Mouse (Mus musculus) midbrain, embryonic 16.5 days (tissue): ENCODE results near the gene 2310034G01Rik. TPM values are rescaled to one million over a fixed set of nuclear protein-coding genes. Genes with fewer than 3 reads are reported as not detected.

Experiments
- ATAC-seq: fragments of 200-750 bp; cut with Nextera tagmentation; 2 replicates; pipeline ENCODE4 v1.8.0; 2017; ENCODE audit warnings: moderate TSS enrichment
- H3K27ac ChIP-seq: fragments of 300-500 bp; sonication (generic); 2 replicates; pipeline ENCODE4 v1.5.1; 2014; ENCODE audit warnings: mild to moderate bottlenecking, low read length, mixed read lengths
- H3K27me3 ChIP-seq: fragments of 300-500 bp; sonication (generic); 2 replicates; pipeline ENCODE4 v1.6.1; 2014; ENCODE audit warnings: low read depth, low read length, mixed read lengths; ENCODE audit not compliant: control insufficient read depth, insufficient read depth
- H3K36me3 ChIP-seq: fragments of 300-500 bp; sonication (generic); 2 replicates; pipeline ENCODE4 v1.6.1; 2014; ENCODE audit warnings: mild to moderate bottlenecking, low read length, moderate library complexity, mixed read lengths; ENCODE audit not compliant: control insufficient read depth, insufficient read depth
- H3K4me1 ChIP-seq: fragments of 300-500 bp; sonication (generic); 2 replicates; pipeline ENCODE4 v1.6.1; 2014; ENCODE audit warnings: mild to moderate bottlenecking, low read length, mixed read lengths; ENCODE audit not compliant: control insufficient read depth, insufficient read depth
- H3K4me2 ChIP-seq: fragments of 300-500 bp; sonication (generic); 2 replicates; pipeline ENCODE4 v1.6.1; 2014; ENCODE audit warnings: mild to moderate bottlenecking, low read length, mixed read lengths
- H3K4me3 ChIP-seq: fragments of 300-500 bp; sonication (generic); 2 replicates; pipeline ENCODE4 v1.5.1; 2014; ENCODE audit warnings: low read depth, mild to moderate bottlenecking, low read length, moderate library complexity, mixed read lengths
- H3K9ac ChIP-seq: fragments of 300-500 bp; sonication (generic); 2 replicates; pipeline ENCODE4 v1.6.1; 2014; ENCODE audit warnings: low read depth, low read length, mixed read lengths
- H3K9me3 ChIP-seq: fragments of 300-500 bp; sonication (generic); replicated peaks from 2 replicates; pipeline ENCODE4 v1.6.1; 2014; ENCODE audit warnings: mild to moderate bottlenecking, low read length, mixed read lengths; ENCODE audit not compliant: control insufficient read depth, poor library complexity, severe bottlenecking
- WGBS: fragments of 180-500 bp; shearing (Covaris S2); extraction: QIAGEN DNeasy Blood & Tissue Kit; methylation state at CpG from one replicate; pipeline ENCODE4 v1.1.7; 2014; 5-methylcytosine and 5-hydroxymethylcytosine counted together
- polyA plus RNA-seq: library from polyadenylated mRNA; unstranded; fragments of >200 nt; fragmentation: Nextera tagmentation; extraction: Ambion mirVana; gene quantifications from 2 replicates; pipeline ENCODE4 v1.2.1, GENCODE M21; 2015

2310034G01Rik gene
- 1.4 and 2.7 TPM in 2 replicates for polyA plus RNA-seq

GRCm38 (mm10) chr19:46350168-46350932 lies at the start of gene 2310034G01Rik:
2310034G01Rik (minus strand) TSS chr19:46350302.
- Histone ChIP-seq H3K4me2 (peak within 1 kb of the TSS; percentile 88), H3K9me3 (no peaks in the 10 kb centered on the region), H3K27me3 (peaks cover 3% of the 10 kb centered on the region; the same call in 1 of the 2 replicates), H3K4me3 (peak within 1 kb of the TSS; percentile 80), H3K36me3 (no peaks in the 10 kb centered on the region), H3K4me1 (peaks cover 18% of the 10 kb centered on the region), H3K9ac (peak within 1 kb of the TSS; percentile 94), H3K27ac (peak within 1 kb of the TSS; percentile 89)
- WGBS: 71% methylated on average over 10 of the region's 10 CpGs
- no peak for ATAC-seq

GRCm38 (mm10) chr19:46399886-46400285 lies 49.8 kb upstream of the 2310034G01Rik start:
- H3K4me2 ChIP-seq: no peak overlapping the region
- 0 out of 2 replicates have a peak, but pooled peaks cover 5% of the 10 kb centered on the region for H3K36me3 ChIP-seq
- no peaks in the 10 kb centered on the region for H3K9me3 ChIP-seq
- H3K4me3 ChIP-seq: no peak overlapping the region
- H3K9ac ChIP-seq: no peak overlapping the region
- H3K4me1 ChIP-seq: peaks cover 32% of the 10 kb centered on the region
- H3K27me3 ChIP-seq: no peaks in the 10 kb centered on the region
- no peak overlapping the region for H3K27ac ChIP-seq
- no peak for ATAC-seq
- 83% methylated on average over 7 of the region's 7 CpGs for WGBS

DNA sequence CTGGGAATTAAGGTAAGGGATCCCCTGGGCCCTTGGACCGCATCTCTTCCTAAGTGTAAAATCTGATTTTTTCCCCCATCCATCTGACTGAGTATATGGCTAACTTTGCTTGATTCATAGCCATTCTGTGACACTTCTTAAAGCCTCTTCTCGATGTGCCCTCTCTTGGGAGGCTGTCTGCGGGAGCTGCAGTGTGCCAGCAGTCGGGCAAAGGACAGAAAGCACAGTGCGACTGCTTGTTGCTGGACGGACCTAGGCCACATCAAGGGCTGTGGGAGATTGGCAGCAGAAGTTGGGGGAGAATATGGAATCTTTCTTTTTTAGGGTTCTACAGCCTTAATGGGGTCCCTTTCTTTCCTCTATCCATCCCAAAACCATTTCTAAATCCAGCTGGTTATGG lies 49.3 kb upstream of the 2310034G01Rik start:
- 0 out of 2 replicates have a peak, but pooled peaks cover 5% of the 10 kb centered on the region for H3K36me3 ChIP-seq
- no peak overlapping the region for H3K4me2 ChIP-seq
- no peaks in the 10 kb centered on the region for H3K27me3 ChIP-seq
- no peak for ATAC-seq
- WGBS: 84% methylated on average over 6 of the region's 6 CpGs
- H3K9ac ChIP-seq: no peak overlapping the region; the same call in 1 of the 2 replicates
- no peak overlapping the region for H3K27ac ChIP-seq
- H3K4me1 ChIP-seq: peaks cover 34% of the 10 kb centered on the region
- H3K9me3 ChIP-seq: no peaks in the 10 kb centered on the region
- no peak overlapping the region for H3K4me3 ChIP-seq

DNA sequence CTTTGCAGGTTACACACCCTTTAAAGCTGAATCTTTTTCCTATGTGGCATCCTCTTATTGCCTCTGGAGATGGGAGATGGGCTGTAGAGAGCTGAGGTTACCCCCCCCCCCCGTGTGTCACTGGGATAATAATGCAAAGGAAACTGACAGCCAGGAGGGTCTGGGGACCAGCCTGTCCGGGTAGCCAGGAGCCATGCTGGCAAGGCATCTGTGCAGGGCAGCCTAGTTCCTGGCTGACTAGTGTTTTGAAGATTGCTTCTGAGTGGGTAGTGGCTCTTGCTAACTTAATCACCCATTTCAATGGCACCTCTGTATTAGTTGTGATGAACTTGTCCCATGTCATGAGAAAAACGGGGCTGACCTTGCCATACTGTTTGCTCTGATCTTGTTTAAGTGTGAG lies 48.3 kb upstream of the 2310034G01Rik start:
- Histone ChIP-seq H3K9ac (peak overlapping the region; percentile 79), H3K27me3 (no peaks in the 10 kb centered on the region), H3K4me3 (peak overlapping the region; percentile 95), H3K4me2 (peak overlapping the region; percentile 94), H3K9me3 (no peaks in the 10 kb centered on the region), H3K27ac (no peak overlapping the region), H3K36me3 (0 out of 2 replicates have a peak, but pooled peaks cover 3% of the 10 kb centered on the region), H3K4me1 (peaks cover 44% of the 10 kb centered on the region)
- ATAC-seq: no peak
- 32% methylated on average over 3 of the region's 3 CpGs for WGBS

DNA sequence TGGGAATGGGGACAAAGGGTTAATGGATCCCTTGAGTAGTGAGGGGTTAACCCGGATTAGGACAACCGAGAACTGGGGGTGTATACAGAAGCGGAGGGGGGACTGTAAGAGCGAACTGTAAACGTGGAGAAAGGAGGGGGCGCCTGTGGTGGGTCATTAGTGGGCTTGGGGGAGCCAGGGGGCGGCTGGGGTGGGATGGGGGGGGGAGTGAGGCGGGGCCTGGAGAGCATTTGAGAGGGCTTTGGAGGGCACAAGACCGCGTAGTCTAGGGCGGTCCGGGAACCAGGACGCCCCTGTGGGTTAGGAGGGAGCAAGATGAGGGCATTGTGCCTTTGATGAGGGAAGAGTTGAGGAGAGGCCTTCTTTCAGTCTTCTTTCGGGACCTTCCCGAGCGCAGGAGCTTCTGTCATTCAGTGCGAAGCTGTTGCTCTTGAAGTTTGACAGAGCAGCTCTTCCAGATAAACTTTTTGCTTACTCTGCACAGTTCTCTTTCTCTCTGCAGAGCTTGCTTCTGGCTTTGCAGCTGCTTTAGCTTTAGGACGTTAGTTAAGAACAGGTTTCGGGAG lies 47.4 kb upstream of the 2310034G01Rik start:
- Histone ChIP-seq H3K9me3 (no peaks in the 10 kb centered on the region), H3K9ac (peak overlapping the region; percentile 79), H3K36me3 (no peaks in the 10 kb centered on the region), H3K4me2 (peak overlapping the region; percentile 94), H3K4me1 (peaks cover 47% of the 10 kb centered on the region), H3K27ac (no peak overlapping the region), H3K27me3 (no peaks in the 10 kb centered on the region), H3K4me3 (peak overlapping the region; percentile 95)
- ATAC-seq: no peak
- 0% methylated on average over 18 of the region's 19 CpGs for WGBS

DNA sequence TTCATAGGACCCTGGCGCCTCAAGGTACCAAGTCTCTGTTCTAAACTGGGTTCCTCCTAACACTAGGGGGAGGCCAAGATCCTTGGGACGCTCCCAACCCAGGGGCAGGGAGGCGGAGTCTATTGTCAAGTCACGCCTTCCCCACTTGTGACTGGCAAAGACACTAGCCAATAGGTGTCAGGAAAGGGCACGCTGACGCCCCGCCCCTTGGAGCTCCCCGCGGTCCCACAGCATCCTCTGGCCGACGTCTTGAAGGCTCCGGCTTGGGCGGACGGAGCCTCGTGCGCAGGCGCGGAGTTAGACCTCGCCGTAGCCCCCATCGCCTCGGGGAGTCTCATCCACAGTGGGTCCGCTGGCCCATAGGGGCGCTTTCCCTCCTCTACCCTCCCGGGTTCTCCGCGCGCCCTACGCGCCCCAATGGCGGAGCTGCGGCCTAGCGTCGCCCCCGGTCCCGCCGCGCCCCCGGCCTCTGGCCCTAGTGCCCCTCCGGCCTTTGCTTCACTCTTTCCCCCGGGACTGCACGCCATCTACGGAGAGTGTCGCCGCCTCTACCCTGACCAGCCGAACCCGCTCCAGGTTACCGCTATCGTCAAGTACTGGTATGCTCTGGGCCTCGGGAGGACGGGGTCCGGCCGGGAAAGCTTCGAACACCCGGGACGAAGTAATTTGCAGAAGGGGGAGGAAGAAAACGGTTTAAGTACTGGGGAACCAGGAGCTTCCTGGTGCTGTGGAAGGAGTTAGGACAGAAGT lies 46.8 kb upstream of the 2310034G01Rik start, which contains the start of gene Sufu:
Gene Sufu (plus strand): TSS at position 211 of the 750 bp plus-strand sequence.
- Histone ChIP-seq H3K4me2 (peak within 1 kb of the TSS; percentile 94), H3K4me3 (peak within 1 kb of the TSS; percentile 95), H3K9me3 (no peaks in the 10 kb centered on the region), H3K4me1 (peaks cover 47% of the 10 kb centered on the region), H3K27me3 (no peaks in the 10 kb centered on the region), H3K27ac (peak within 1 kb of the TSS; percentile 92), H3K9ac (peak within 1 kb of the TSS; percentile 94), H3K36me3 (no peaks in the 10 kb centered on the region)
- peak; percentile 89 for ATAC-seq
- under 1% methylated on average over 53 of the region's 57 CpGs for WGBS

GRCm38 (mm10) chr19:46396109-46396508 lies 46.0 kb upstream of the 2310034G01Rik start:
- Histone ChIP-seq H3K4me2 (peak overlapping the region; percentile 64), H3K9ac (no peak overlapping the region), H3K36me3 (no peaks in the 10 kb centered on the region), H3K27me3 (no peaks in the 10 kb centered on the region), H3K27ac (peak overlapping the region; percentile 92; the same call in 1 of the 2 replicates), H3K4me3 (peak overlapping the region; percentile 87), H3K4me1 (peaks cover 47% of the 10 kb centered on the region), H3K9me3 (no peaks in the 10 kb centered on the region)
- 12% methylated on average over 8 of the region's 8 CpGs for WGBS
- ATAC-seq: no peak

DNA sequence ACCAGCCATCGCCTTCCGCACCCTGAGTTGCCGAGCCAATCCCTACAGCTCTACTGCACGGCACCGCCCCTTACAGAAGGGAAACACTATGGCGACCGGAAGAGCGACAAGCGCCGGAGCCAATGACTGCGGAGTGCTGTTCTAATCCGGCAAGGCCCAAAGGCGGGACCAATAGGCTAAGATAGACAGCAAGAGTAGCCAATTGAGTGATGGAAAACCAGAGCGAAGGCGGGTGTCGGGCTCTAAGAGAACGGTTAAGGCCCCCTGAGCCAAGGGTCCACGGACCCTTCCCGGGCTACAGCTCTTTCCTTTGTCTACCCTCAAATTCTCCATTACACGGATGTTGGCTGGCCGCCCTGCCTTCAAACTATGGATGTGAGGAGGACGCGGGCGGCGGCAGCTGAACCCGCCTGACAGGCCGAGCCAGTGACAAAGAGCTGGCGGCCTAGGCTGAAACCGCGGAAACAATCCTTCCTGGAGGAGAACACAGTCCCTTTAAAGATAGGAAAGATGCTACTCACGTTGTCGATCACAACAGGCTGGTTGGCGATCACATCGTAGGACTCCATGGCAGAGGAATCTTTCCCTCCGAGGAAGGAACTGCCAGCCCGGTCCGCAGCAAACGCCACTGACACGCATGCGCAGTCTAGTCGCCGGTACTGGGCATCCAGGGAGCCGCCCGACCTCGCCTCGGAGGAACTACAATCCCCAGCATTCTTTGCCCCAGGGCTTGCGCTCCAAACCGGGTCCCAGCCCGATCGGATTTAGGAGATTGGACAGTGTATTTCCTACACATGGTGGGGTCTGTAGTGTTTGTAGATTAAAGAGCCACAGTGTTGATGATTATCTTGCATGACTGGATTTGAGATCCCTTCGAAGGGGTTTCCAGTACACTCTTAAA lies 45.3 kb upstream of the 2310034G01Rik start, which contains the start of gene Actr1a:
Gene Actr1a (minus strand): TSS at position 640 of the 901 bp plus-strand sequence.
- peak; percentile 97 for ATAC-seq
- Histone ChIP-seq H3K4me1 (peaks cover 47% of the 10 kb centered on the region), H3K4me2 (peak within 1 kb of the TSS; percentile 94), H3K9ac (peak within 1 kb of the TSS; percentile 94), H3K27me3 (no peaks in the 10 kb centered on the region), H3K27ac (peak within 1 kb of the TSS; percentile 92), H3K36me3 (no peaks in the 10 kb centered on the region), H3K4me3 (peak within 1 kb of the TSS; percentile 95), H3K9me3 (no peaks in the 10 kb centered on the region)
- under 1% methylated on average over 51 of the region's 51 CpGs for WGBS
